Mouse (Mus musculus): ENCODE data around the gene Gpr161. TPM values are rescaled to one million over a fixed set of nuclear protein-coding genes. Genes with fewer than 3 reads are reported as not detected.

The Gpr161 gene
- total RNA-seq (2021): 1 to 10 TPM; 6.5 to 8.5 TPM

GRCm38 (mm10) chr1:165295489-165295888, at the start of gene Gpr161:
Gpr161 (plus strand) TSS chr1:165295789.
- intact Hi-C loops (cut with DNase I): no loop called here
- no peak for DNase-seq (ENCODE audit: low spot score in 2 of 2)

- DNase-seq (ENCODE audit: low spot score in 2 of 2): no peak
- intact Hi-C loops (cut with DNase I): no loop called here
Observed at GRCm38 (mm10) chr1:165246587-165246986, 49.0 kb upstream of the Gpr161 start.

- DNase-seq (ENCODE audit: low spot score in 2 of 2): no peak
- intact Hi-C loops (cut with DNase I): no loop called here
Observed at GRCm38 (mm10) chr1:165247085-165247484, 48.5 kb upstream of the Gpr161 start.

GRCm38 (mm10) chr1:165247788-165248187, 47.8 kb upstream of the Gpr161 start:
- intact Hi-C loops (cut with DNase I): no loop called here
- no peak for DNase-seq (ENCODE audit: low spot score in 2 of 2)

- DNase-seq (ENCODE audit: low spot score in 2 of 2): no peak
- intact Hi-C loops (cut with DNase I): no loop called here
Observed at GRCm38 (mm10) chr1:165248842-165249241, 46.7 kb upstream of the Gpr161 start.

- no peak for DNase-seq (ENCODE audit: low spot score in 2 of 2)
- intact Hi-C loops (cut with DNase I): no loop called here
Observed at GRCm38 (mm10) chr1:165250546-165250945, 45.0 kb upstream of the Gpr161 start.

- DNase-seq (ENCODE audit: low spot score in 2 of 2): peak in 1 of 2 experiments; percentile 17
- intact Hi-C loops (cut with DNase I): loop anchor here (2.0 kb wide), 1 partner anchor 67 kb away; no protein-coding TSS in a partner anchor
Observed at GRCm38 (mm10) chr1:165252027-165252671, 43.4 kb upstream of the Gpr161 start.

GRCm38 (mm10) chr1:165274946-165275345, 20.6 kb upstream of the Gpr161 start:
- DNase-seq (ENCODE audit: low spot score in 2 of 2): no peak
- intact Hi-C loops (cut with DNase I): no loop called here

- intact Hi-C loops (cut with DNase I): no loop called here
- DNase-seq (ENCODE audit: low spot score in 2 of 2): peak in 1 of 2 experiments; percentile 2
Observed at GRCm38 (mm10) chr1:165280741-165281140, 14.8 kb upstream of the Gpr161 start.

- peak; percentile 21 to 44 for DNase-seq (ENCODE audit: low spot score in 2 of 2)
- intact Hi-C loops (cut with DNase I): no loop called here
Observed at GRCm38 (mm10) chr1:165281351-165282221, 14.0 kb upstream of the Gpr161 start.

- peak in 1 of 2 experiments; percentile 15 for DNase-seq (ENCODE audit: low spot score in 2 of 2)
- intact Hi-C loops (cut with DNase I): no loop called here
Observed at GRCm38 (mm10) chr1:165282222-165282966, 13.2 kb upstream of the Gpr161 start.

GRCm38 (mm10) chr1:165282967-165283345, 12.6 kb upstream of the Gpr161 start:
- intact Hi-C loops (cut with DNase I): no loop called here
- DNase-seq (ENCODE audit: low spot score in 2 of 2): no peak

GRCm38 (mm10) chr1:165284096-165284495, 11.5 kb upstream of the Gpr161 start:
- intact Hi-C loops (cut with DNase I): no loop called here
- DNase-seq (ENCODE audit: low spot score in 2 of 2): no peak

GRCm38 (mm10) chr1:165288165-165288564, 7.4 kb upstream of the Gpr161 start:
- DNase-seq (ENCODE audit: low spot score in 2 of 2): no peak
- intact Hi-C loops (cut with DNase I): no loop called here

GRCm38 (mm10) chr1:165289831-165290230, 5.8 kb upstream of the Gpr161 start:
- no peak for DNase-seq (ENCODE audit: low spot score in 2 of 2)
- intact Hi-C loops (cut with DNase I): no loop called here

GRCm38 (mm10) chr1:165291606-165292005, 4.0 kb upstream of the Gpr161 start:
- intact Hi-C loops (cut with DNase I): no loop called here
- no peak for DNase-seq (ENCODE audit: low spot score in 2 of 2)

- DNase-seq (ENCODE audit: low spot score in 2 of 2): no peak
- intact Hi-C loops (cut with DNase I): no loop called here
Observed at GRCm38 (mm10) chr1:165301108-165301507, 5.5 kb downstream of the Gpr161 start.

- DNase-seq (ENCODE audit: low spot score in 2 of 2): no peak
- intact Hi-C loops (cut with DNase I): no loop called here
Observed at GRCm38 (mm10) chr1:165301567-165301966, 6.0 kb downstream of the Gpr161 start.

- intact Hi-C loops (cut with DNase I): no loop called here
- peak in 1 of 2 experiments; percentile 22 for DNase-seq (ENCODE audit: low spot score in 2 of 2)
Observed at GRCm38 (mm10) chr1:165302455-165303208, 7.0 kb downstream of the Gpr161 start.
